Mouse (Mus musculus): Measurements from ENCODE around the gene Cnnm2. TPM values are rescaled to one million over a fixed set of nuclear protein-coding genes. Genes with fewer than 3 reads are reported as not detected.

The Cnnm2 gene
- polyA plus RNA-seq, 1 experiment from 2014 or later: 2.7 TPM

DNA sequence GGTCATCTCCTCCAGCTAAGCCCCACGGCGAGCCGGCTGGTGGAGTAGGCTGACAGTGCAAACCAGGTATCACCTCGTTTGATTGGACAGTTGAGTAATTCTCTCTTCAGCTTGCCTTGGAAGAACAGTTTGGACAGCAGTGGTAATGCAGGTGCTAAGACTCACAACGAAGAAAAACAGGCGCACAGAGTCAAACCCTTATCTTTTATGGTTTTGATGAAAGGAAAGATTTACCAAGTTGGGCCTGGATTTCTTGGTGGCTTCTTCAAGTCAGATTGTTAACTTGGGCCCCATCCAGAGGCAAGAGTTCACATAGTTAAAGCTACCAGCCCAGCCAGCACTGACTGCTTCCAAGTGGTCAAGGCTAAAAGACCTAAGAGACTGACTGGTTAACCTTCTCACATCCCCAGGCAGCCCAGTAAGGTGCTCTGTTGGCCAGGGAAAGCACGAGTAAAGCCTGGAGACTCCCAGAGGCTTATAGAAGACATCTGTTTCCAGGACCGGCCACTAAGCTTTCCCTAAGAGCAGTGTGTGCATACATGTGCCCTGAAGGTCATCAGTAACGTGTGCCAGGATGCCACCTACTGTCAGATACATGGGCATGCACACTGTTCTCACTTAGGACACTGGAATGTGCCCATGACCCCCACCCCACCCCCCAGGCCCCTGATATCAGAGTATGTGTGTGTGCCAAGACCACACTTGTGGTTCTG, 96.0 kb downstream of the Cnnm2 start:
- no peak overlapping the region for H3K27ac ChIP-seq (ENCODE audit: low read length)
- no peaks in the 10 kb centered on the region for H3K36me3 ChIP-seq (ENCODE audit: control insufficient read depth, insufficient read depth)
- H3K9ac ChIP-seq (ENCODE audit: low read length): no peak overlapping the region
- 46% methylated on average over 9 of the region's 9 CpGs for WGBS
- no peaks in the 10 kb centered on the region for H3K27me3 ChIP-seq (ENCODE audit: control insufficient read depth, insufficient read depth, low read length)
- no peak overlapping the region for H3K4me2 ChIP-seq (ENCODE audit: low read depth, low read length)
- ATAC-seq (replicated peaks; ENCODE audit: extremely low read depth, insufficient read depth, low FRiP score): peak; percentile 74
- H3K4me1 ChIP-seq (ENCODE audit: control insufficient read depth, insufficient read depth, low read length): peaks cover 25% of the 10 kb centered on the region
- no peak overlapping the region for H3K4me3 ChIP-seq (ENCODE audit: low read length)
- no peaks in the 10 kb centered on the region for H3K9me3 ChIP-seq (replicated peaks; ENCODE audit: control insufficient read depth, low read length)

DNA sequence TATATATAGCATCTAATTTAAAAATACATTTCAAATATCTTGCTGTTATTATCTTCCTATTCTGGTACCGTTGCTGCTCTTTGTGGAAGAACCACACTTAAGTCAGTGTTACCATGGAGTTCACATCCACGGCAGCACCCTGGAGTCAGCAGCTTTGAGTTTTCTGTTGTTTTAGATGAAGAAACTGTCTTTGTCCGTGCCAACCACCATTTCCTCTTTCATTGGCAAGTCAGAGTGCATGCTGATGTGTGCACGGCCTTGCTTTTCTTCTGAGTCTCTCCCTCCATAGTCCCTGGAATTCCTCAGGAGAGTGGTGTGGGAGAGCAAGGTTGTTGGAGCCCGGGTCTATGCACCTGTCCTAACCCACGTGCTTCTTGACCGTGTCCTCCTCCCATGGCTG, 96.8 kb downstream of the Cnnm2 start:
- no peak overlapping the region for H3K27ac ChIP-seq (ENCODE audit: low read length)
- 82% methylated on average over 7 of the region's 7 CpGs for whole genome bisulfite sequencing
- H3K4me2 ChIP-seq (ENCODE audit: low read depth, low read length): no peak overlapping the region
- H3K9me3 ChIP-seq (replicated peaks; ENCODE audit: control insufficient read depth, low read length): no peaks in the 10 kb centered on the region
- no peak overlapping the region for H3K9ac ChIP-seq (ENCODE audit: low read length)
- no peaks in the 10 kb centered on the region for H3K36me3 ChIP-seq (ENCODE audit: control insufficient read depth, insufficient read depth)
- H3K27me3 ChIP-seq (ENCODE audit: control insufficient read depth, insufficient read depth, low read length): no peaks in the 10 kb centered on the region
- H3K4me1 ChIP-seq (ENCODE audit: control insufficient read depth, insufficient read depth, low read length): peaks cover 25% of the 10 kb centered on the region
- ATAC-seq (replicated peaks; ENCODE audit: extremely low read depth, insufficient read depth, low FRiP score): no peak
- no peak overlapping the region for H3K4me3 ChIP-seq (ENCODE audit: low read length)

DNA sequence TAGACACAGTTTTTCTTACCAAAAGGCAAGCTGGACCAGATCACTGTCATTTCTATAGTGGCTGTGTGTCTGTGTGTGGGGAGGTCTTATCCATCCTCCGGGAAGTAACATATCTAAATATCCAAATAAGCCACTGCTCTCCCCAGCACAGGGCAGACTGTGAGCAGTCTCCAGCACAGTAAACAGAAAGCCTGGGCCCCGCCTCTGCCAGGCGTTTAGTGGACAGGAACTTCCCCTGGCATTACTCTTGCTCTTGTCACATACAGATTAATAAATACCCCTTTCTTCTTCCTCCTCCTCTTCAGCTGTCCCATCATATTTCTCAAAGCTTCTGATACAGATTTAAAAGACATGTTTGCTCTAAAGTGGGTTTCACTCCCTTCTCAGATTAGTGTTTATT, 101.2 kb downstream of the Cnnm2 start:
- no peak overlapping the region for H3K4me2 ChIP-seq (ENCODE audit: low read depth, low read length)
- no peak overlapping the region for H3K4me3 ChIP-seq (ENCODE audit: low read length)
- H3K27me3 ChIP-seq (ENCODE audit: control insufficient read depth, insufficient read depth, low read length): no peaks in the 10 kb centered on the region
- H3K36me3 ChIP-seq (ENCODE audit: control insufficient read depth, insufficient read depth): no peaks in the 10 kb centered on the region
- H3K9ac ChIP-seq (ENCODE audit: low read length): no peak overlapping the region
- H3K4me1 ChIP-seq (ENCODE audit: control insufficient read depth, insufficient read depth, low read length): peaks cover 3% of the 10 kb centered on the region; the same call in 1 of the 2 replicates
- ATAC-seq (replicated peaks; ENCODE audit: extremely low read depth, insufficient read depth, low FRiP score): no peak
- WGBS: 41% methylated on average over 3 of the region's 3 CpGs
- H3K27ac ChIP-seq (ENCODE audit: low read length): no peak overlapping the region
- no peaks in the 10 kb centered on the region for H3K9me3 ChIP-seq (replicated peaks; ENCODE audit: control insufficient read depth, low read length)

DNA sequence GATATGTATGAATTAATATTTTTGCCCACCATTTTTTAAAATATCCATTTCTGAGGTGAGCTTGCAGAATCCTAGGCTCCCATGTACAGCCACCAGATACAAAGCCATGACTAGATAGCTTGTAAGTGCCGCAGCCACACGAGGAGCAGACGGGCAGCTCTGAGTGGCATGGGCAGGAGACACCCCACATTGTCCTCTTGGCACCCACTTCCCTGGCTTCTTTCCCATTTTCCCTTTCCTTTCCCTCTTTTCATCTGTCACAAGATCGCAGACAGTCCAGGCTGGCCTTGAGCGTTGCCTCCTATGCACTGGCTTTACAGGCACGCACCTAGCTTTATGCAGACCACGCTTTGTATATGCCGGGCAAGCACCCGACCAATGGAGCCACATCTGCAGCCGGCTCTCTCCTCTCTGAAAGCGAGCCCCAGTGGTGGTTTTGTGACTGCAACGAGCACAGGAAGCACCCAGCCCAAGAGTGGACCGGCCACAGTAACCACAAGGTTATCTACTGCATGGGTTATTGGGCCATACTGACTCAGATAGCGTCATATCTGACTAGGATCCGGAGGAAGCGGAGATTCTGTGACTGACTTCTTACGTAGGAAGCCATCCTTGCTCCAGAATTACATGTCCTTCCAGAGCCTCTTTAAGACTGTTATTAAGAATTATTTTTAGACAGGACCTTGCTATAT, 102.0 kb downstream of the Cnnm2 start:
- ATAC-seq (replicated peaks; ENCODE audit: extremely low read depth, insufficient read depth, low FRiP score): no peak
- H3K27ac ChIP-seq (ENCODE audit: low read length): no peak overlapping the region

DNA sequence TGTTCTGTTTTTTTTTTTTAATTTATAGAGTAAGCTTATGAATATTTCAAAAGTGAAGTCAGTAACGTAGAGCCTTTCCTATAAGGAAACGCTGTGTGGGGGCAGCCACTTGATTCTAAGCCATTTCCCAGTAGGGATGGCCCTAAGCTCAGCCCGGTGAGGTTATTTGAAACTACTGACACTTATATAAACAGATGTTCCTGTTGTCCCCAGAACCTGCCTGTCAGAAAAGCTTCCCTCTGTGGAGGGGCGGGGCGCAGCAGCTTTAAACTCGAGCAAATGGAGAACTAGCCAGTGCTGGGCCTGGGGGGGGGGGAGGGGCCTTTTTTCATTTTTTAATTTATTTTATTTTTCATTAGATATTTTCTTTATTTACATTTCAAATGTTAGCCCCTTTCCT, 102.7 kb downstream of the Cnnm2 start:
- 52% methylated on average over 6 of the region's 6 CpGs for WGBS

More for the DNA sequence above, 102.0 kb downstream of the Cnnm2 start:
- no peaks in the 10 kb centered on the region for H3K9me3 ChIP-seq (replicated peaks; ENCODE audit: control insufficient read depth, low read length)
- H3K4me1 ChIP-seq (ENCODE audit: control insufficient read depth, insufficient read depth, low read length): no peaks in the 10 kb centered on the region
- no peaks in the 10 kb centered on the region for H3K36me3 ChIP-seq (ENCODE audit: control insufficient read depth, insufficient read depth)
- no peaks in the 10 kb centered on the region for H3K27me3 ChIP-seq (ENCODE audit: control insufficient read depth, insufficient read depth, low read length)
- H3K4me3 ChIP-seq (ENCODE audit: low read length): no peak overlapping the region
- no peak overlapping the region for H3K9ac ChIP-seq (ENCODE audit: low read length)
- 68% methylated on average over 17 of the region's 17 CpGs for WGBS
- peak overlapping the region; percentile 13; the same call in 1 of the 2 replicates for H3K4me2 ChIP-seq (ENCODE audit: low read depth, low read length)

DNA sequence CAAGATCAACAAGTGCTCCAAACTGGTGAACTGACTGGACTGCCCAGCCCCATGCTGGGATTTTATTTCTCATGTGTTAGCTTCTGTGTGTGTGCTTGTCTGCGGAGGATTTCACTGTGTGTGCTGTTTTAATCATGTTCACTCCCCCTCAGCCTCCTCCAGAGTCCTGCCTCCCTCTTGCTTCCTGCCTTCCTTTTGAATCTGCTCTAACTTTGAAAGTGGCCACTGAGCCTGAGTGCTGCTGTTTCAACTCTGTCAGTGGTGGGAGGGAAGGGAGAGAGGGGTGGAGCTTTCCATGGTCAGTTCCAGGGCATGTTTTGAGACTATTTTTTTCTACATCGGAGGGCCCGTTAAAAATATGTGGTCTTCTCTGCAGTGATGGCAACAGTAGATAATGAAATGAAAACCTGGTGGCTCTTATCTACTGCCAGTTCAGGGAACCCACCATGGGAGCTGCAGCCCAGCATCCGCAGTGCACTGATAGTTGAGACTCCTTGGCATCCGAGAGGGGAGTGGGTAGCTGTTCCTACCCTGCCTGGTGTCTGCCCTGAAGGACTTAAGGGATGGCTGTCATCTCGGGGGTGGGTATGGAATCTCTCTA, 103.4 kb downstream of the Cnnm2 start:
- H3K36me3 ChIP-seq (ENCODE audit: control insufficient read depth, insufficient read depth): no peaks in the 10 kb centered on the region
- H3K27me3 ChIP-seq (ENCODE audit: control insufficient read depth, insufficient read depth, low read length): no peaks in the 10 kb centered on the region
- H3K4me3 ChIP-seq (ENCODE audit: low read length): no peak overlapping the region
- no peak overlapping the region for H3K9ac ChIP-seq (ENCODE audit: low read length)
- no peak for ATAC-seq (replicated peaks; ENCODE audit: extremely low read depth, insufficient read depth, low FRiP score)
- H3K27ac ChIP-seq (ENCODE audit: low read length): no peak overlapping the region
- peaks cover 2% of the 10 kb centered on the region; the same call in 1 of the 2 replicates for H3K4me1 ChIP-seq (ENCODE audit: control insufficient read depth, insufficient read depth, low read length)
- no peak overlapping the region for H3K4me2 ChIP-seq (ENCODE audit: low read depth, low read length)
- H3K9me3 ChIP-seq (replicated peaks; ENCODE audit: control insufficient read depth, low read length): no peaks in the 10 kb centered on the region
- WGBS: 40% methylated on average over 6 of the region's 6 CpGs

More for the DNA sequence above, 102.7 kb downstream of the Cnnm2 start:
- H3K9me3 ChIP-seq (replicated peaks; ENCODE audit: control insufficient read depth, low read length): no peaks in the 10 kb centered on the region
- no peak overlapping the region for H3K9ac ChIP-seq (ENCODE audit: low read length)
- H3K4me3 ChIP-seq (ENCODE audit: low read length): no peak overlapping the region
- no peak overlapping the region for H3K27ac ChIP-seq (ENCODE audit: low read length)
- H3K4me2 ChIP-seq (ENCODE audit: low read depth, low read length): no peak overlapping the region
- H3K36me3 ChIP-seq (ENCODE audit: control insufficient read depth, insufficient read depth): no peaks in the 10 kb centered on the region
- ATAC-seq (replicated peaks; ENCODE audit: extremely low read depth, insufficient read depth, low FRiP score): no peak
- no peaks in the 10 kb centered on the region for H3K27me3 ChIP-seq (ENCODE audit: control insufficient read depth, insufficient read depth, low read length)
- no peaks in the 10 kb centered on the region for H3K4me1 ChIP-seq (ENCODE audit: control insufficient read depth, insufficient read depth, low read length)

DNA sequence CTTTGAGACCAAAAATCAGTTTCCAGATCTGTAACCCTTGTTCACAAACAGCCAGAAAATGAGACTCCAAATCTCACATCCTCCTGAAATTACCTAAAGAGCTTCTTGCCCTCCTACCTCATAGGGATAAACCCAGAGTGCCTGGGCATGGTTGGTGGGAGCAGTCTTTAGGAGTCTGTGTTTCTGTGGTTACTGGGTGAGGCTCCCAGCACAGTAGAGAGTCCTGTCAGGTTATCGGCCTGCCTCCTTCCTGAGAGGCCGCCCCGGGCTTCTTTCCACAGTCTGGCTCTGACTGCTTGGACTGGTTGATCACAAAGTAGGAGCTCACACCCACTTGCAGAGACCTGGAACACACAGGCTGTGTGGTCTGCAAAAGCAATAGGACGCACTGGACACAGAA, 104.0 kb downstream of the Cnnm2 start:
- Histone ChIP-seq H3K27ac (ENCODE audit: low read length) (no peak overlapping the region), H3K9me3 (replicated peaks; ENCODE audit: control insufficient read depth, low read length) (no peaks in the 10 kb centered on the region), H3K27me3 (ENCODE audit: control insufficient read depth, insufficient read depth, low read length) (no peaks in the 10 kb centered on the region), H3K4me1 (ENCODE audit: control insufficient read depth, insufficient read depth, low read length) (peaks cover 2% of the 10 kb centered on the region; the same call in 1 of the 2 replicates), H3K4me2 (ENCODE audit: low read depth, low read length) (no peak overlapping the region), H3K4me3 (ENCODE audit: low read length) (no peak overlapping the region), H3K9ac (ENCODE audit: low read length) (no peak overlapping the region), H3K36me3 (ENCODE audit: control insufficient read depth, insufficient read depth) (no peaks in the 10 kb centered on the region)
- 59% methylated on average over 4 of the region's 4 CpGs for WGBS
- ATAC-seq (replicated peaks; ENCODE audit: extremely low read depth, insufficient read depth, low FRiP score): no peak

DNA sequence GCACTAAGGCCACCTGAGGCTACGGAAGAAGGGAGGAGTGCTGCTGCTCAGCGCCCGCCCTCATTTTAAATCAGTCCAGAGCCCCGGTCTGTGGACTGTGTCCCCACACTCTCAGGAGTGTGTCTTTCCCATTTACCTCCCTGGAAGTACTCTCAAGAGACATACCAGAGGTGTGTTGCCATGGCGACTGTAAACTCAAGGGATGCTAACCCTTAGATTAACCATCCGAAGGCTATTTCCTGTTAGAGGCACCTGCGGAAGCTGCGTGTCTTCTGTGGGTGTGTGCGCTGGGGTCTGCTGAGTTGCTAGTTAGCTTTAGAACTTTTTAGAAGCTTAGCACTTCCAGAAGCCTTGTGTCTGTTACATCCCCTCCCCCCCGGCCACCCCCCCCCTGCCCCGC, 107.7 kb downstream of the Cnnm2 start:
- Histone ChIP-seq H3K4me1 (ENCODE audit: control insufficient read depth, insufficient read depth, low read length) (peaks cover 2% of the 10 kb centered on the region; the same call in 1 of the 2 replicates), H3K9ac (ENCODE audit: low read length) (no peak overlapping the region), H3K9me3 (replicated peaks; ENCODE audit: control insufficient read depth, low read length) (no peaks in the 10 kb centered on the region), H3K4me3 (ENCODE audit: low read length) (no peak overlapping the region), H3K27ac (ENCODE audit: low read length) (no peak overlapping the region), H3K36me3 (ENCODE audit: control insufficient read depth, insufficient read depth) (no peaks in the 10 kb centered on the region), H3K27me3 (ENCODE audit: control insufficient read depth, insufficient read depth, low read length) (no peaks in the 10 kb centered on the region), H3K4me2 (ENCODE audit: low read depth, low read length) (0 out of 2 replicates have a peak overlapping the region, but pooled peaks have one; percentile 1)
- ATAC-seq (replicated peaks; ENCODE audit: extremely low read depth, insufficient read depth, low FRiP score): no peak
- 56% methylated on average over 11 of the region's 11 CpGs for WGBS

DNA sequence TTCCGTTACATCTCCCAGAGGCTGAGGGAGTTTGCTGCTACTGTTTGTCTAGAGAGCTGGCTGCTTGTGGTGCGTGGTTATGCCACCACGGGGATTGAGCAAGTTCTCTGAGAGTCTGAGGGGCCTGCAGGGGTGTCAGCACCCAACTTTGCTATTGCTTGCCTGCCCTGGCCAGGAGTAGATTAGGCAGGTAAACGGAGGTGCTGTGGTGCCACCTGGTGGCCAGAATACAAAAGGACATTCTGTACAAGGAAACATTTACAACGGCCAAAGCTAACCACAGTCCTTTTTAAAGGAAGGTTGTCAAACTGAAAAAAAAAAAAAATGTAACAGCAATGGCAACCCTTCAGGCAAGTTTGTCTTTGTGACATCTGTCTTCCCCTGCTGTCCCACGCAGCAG, 108.1 kb downstream of the Cnnm2 start:
- no peaks in the 10 kb centered on the region for H3K9me3 ChIP-seq (replicated peaks; ENCODE audit: control insufficient read depth, low read length)
- no peak overlapping the region for H3K9ac ChIP-seq (ENCODE audit: low read length)
- ATAC-seq (replicated peaks; ENCODE audit: extremely low read depth, insufficient read depth, low FRiP score): peak; percentile 50; the same call in 1 of the 2 replicates
- no peaks in the 10 kb centered on the region for H3K27me3 ChIP-seq (ENCODE audit: control insufficient read depth, insufficient read depth, low read length)
- no peaks in the 10 kb centered on the region for H3K36me3 ChIP-seq (ENCODE audit: control insufficient read depth, insufficient read depth)
- WGBS: 9% methylated on average over 6 of the region's 6 CpGs
- H3K4me3 ChIP-seq (ENCODE audit: low read length): no peak overlapping the region
- H3K4me2 ChIP-seq (ENCODE audit: low read depth, low read length): 0 out of 2 replicates have a peak overlapping the region, but pooled peaks have one; percentile 1
- H3K4me1 ChIP-seq (ENCODE audit: control insufficient read depth, insufficient read depth, low read length): peaks cover 2% of the 10 kb centered on the region; the same call in 1 of the 2 replicates
- no peak overlapping the region for H3K27ac ChIP-seq (ENCODE audit: low read length)
